Mouse (Mus musculus): Measurements from ENCODE around the gene Rgs8. TPM values are rescaled to one million over a fixed set of nuclear protein-coding genes. Genes with fewer than 3 reads are reported as not detected.

Rgs8 gene
- polyA plus RNA-seq, 2 experiments: 0.01 TPM; not detected in 1

- no peaks in the 10 kb centered on the region for H3K27me3 ChIP-seq (ENCODE audit: control insufficient read depth, insufficient read depth, low read length)
- H3K9me3 ChIP-seq (ENCODE audit: control insufficient read depth, low read length): no peaks in the 10 kb centered on the region
- ATAC-seq (ENCODE audit: insufficient read depth) (no peak), DNase-seq (ENCODE audit: low read depth in 3 of 3, low spot score in 3 of 3) (no peak)
- H3K4me2 ChIP-seq (ENCODE audit: low read depth): no peak overlapping the region
- H3K9ac ChIP-seq (replicated peaks): no peak overlapping the region
- TF ChIP-seq EP300 (IDR thresholded peaks at IDR 0.05; ENCODE audit: low read depth) (no peak), CTCF (IDR thresholded peaks at IDR 0.05; ENCODE audit: low read depth) (no peak)
- H3K4me3 ChIP-seq (ENCODE audit: insufficient read depth in 1 of 2, low read depth in 2 of 2, low read length in 2 of 2): no peak overlapping the region
- no peak overlapping the region for H3K27ac ChIP-seq
- no peaks in the 10 kb centered on the region for H3K4me1 ChIP-seq (replicated peaks; ENCODE audit: control insufficient read depth in 2 of 2, insufficient read depth in 2 of 2, low read length in 1 of 2)
- H3K36me3 ChIP-seq (replicated peaks; ENCODE audit: control insufficient read depth, insufficient read depth, low read depth): no peaks in the 10 kb centered on the region
- 68% methylated on average over 9 of the region's 9 CpGs for WGBS (ENCODE audit: insufficient replicate concordance)
Measured at GRCm38 (mm10) chr1:153659666-153660065, 6.8 kb downstream of the Rgs8 start.

GRCm38 (mm10) chr1:153660982-153661688 lies 8.3 kb downstream of the Rgs8 start:
- Histone ChIP-seq H3K9me3 (ENCODE audit: control insufficient read depth, low read length) (no peaks in the 10 kb centered on the region), H3K36me3 (replicated peaks; ENCODE audit: control insufficient read depth, insufficient read depth, low read depth) (no peaks in the 10 kb centered on the region), H3K9ac (replicated peaks) (no peak overlapping the region), H3K27me3 (ENCODE audit: control insufficient read depth, insufficient read depth, low read length) (no peaks in the 10 kb centered on the region; the same call in 1 of the 2 replicates), H3K4me3 (ENCODE audit: insufficient read depth in 1 of 2, low read depth in 2 of 2, low read length in 2 of 2) (no peak overlapping the region), H3K4me2 (ENCODE audit: low read depth) (no peak overlapping the region), H3K4me1 (replicated peaks; ENCODE audit: control insufficient read depth in 2 of 2, insufficient read depth in 2 of 2, low read length in 1 of 2) (no peaks in the 10 kb centered on the region), H3K27ac (no peak overlapping the region)
- no peak for DNase-seq (ENCODE audit: low read depth in 3 of 3, low spot score in 3 of 3)
- no peak for TF ChIP-seq CTCF (IDR thresholded peaks at IDR 0.05; ENCODE audit: low read depth)
- TF ChIP-seq EP300 (IDR thresholded peaks at IDR 0.05; ENCODE audit: low read depth): no peak
- 36% methylated on average over 15 of the region's 15 CpGs for WGBS (ENCODE audit: insufficient replicate concordance)
- peak; percentile 18; the same call in 1 of the 2 replicates for ATAC-seq (ENCODE audit: insufficient read depth)

- WGBS (ENCODE audit: insufficient replicate concordance): 24% methylated on average over 4 of the region's 4 CpGs
- no peak overlapping the region for H3K4me2 ChIP-seq (ENCODE audit: low read depth)
- H3K36me3 ChIP-seq (replicated peaks; ENCODE audit: control insufficient read depth, insufficient read depth, low read depth): no peaks in the 10 kb centered on the region
- H3K9ac ChIP-seq (replicated peaks): no peak overlapping the region
- H3K4me3 ChIP-seq (ENCODE audit: insufficient read depth in 1 of 2, low read depth in 2 of 2, low read length in 2 of 2): no peak overlapping the region
- no peak for TF ChIP-seq EP300 (IDR thresholded peaks at IDR 0.05; ENCODE audit: low read depth)
- TF ChIP-seq CTCF (IDR thresholded peaks at IDR 0.05; ENCODE audit: low read depth): no peak
- DNase-seq (ENCODE audit: low read depth in 3 of 3, low spot score in 3 of 3): no peak
- H3K4me1 ChIP-seq (replicated peaks; ENCODE audit: control insufficient read depth in 2 of 2, insufficient read depth in 2 of 2, low read length in 1 of 2): no peaks in the 10 kb centered on the region
- H3K27ac ChIP-seq: no peak overlapping the region
- ATAC-seq (ENCODE audit: insufficient read depth): 0 out of 2 replicates have a peak, but pooled peaks have one; percentile 6
- no peaks in the 10 kb centered on the region for H3K9me3 ChIP-seq (ENCODE audit: control insufficient read depth, low read length)
- no peaks in the 10 kb centered on the region; the same call in 1 of the 2 replicates for H3K27me3 ChIP-seq (ENCODE audit: control insufficient read depth, insufficient read depth, low read length)
Measured at GRCm38 (mm10) chr1:153661689-153662002, 8.8 kb downstream of the Rgs8 start.

GRCm38 (mm10) chr1:153662362-153662761 lies 9.5 kb downstream of the Rgs8 start:
- Histone ChIP-seq H3K4me2 (ENCODE audit: low read depth) (no peak overlapping the region), H3K27ac (no peak overlapping the region), H3K4me1 (replicated peaks; ENCODE audit: control insufficient read depth in 2 of 2, insufficient read depth in 2 of 2, low read length in 1 of 2) (no peaks in the 10 kb centered on the region), H3K4me3 (ENCODE audit: insufficient read depth in 1 of 2, low read depth in 2 of 2, low read length in 2 of 2) (no peak overlapping the region), H3K9ac (replicated peaks) (no peak overlapping the region), H3K36me3 (replicated peaks; ENCODE audit: control insufficient read depth, insufficient read depth, low read depth) (no peaks in the 10 kb centered on the region), H3K27me3 (ENCODE audit: control insufficient read depth, insufficient read depth, low read length) (no peaks in the 10 kb centered on the region; the same call in 1 of the 2 replicates), H3K9me3 (ENCODE audit: control insufficient read depth, low read length) (no peaks in the 10 kb centered on the region)
- ATAC-seq (ENCODE audit: insufficient read depth) (no peak), DNase-seq (ENCODE audit: low read depth in 3 of 3, low spot score in 3 of 3) (no peak)
- TF ChIP-seq EP300 (IDR thresholded peaks at IDR 0.05; ENCODE audit: low read depth) (no peak), CTCF (IDR thresholded peaks at IDR 0.05; ENCODE audit: low read depth) (no peak)
- WGBS (ENCODE audit: insufficient replicate concordance): 24% methylated on average over 4 of the region's 4 CpGs

- Histone ChIP-seq H3K4me2 (ENCODE audit: low read depth) (no peak overlapping the region), H3K9ac (replicated peaks) (no peak overlapping the region), H3K4me1 (replicated peaks; ENCODE audit: control insufficient read depth in 2 of 2, insufficient read depth in 2 of 2, low read length in 1 of 2) (no peaks in the 10 kb centered on the region), H3K27me3 (ENCODE audit: control insufficient read depth, insufficient read depth, low read length) (no peaks in the 10 kb centered on the region; the same call in 1 of the 2 replicates), H3K36me3 (replicated peaks; ENCODE audit: control insufficient read depth, insufficient read depth, low read depth) (no peaks in the 10 kb centered on the region), H3K27ac (no peak overlapping the region), H3K9me3 (ENCODE audit: control insufficient read depth, low read length) (no peaks in the 10 kb centered on the region), H3K4me3 (ENCODE audit: insufficient read depth in 1 of 2, low read depth in 2 of 2, low read length in 2 of 2) (no peak overlapping the region)
- TF ChIP-seq CTCF (IDR thresholded peaks at IDR 0.05; ENCODE audit: low read depth): peak; percentile 7; the same call in 1 of the 2 replicates
- TF ChIP-seq EP300 (IDR thresholded peaks at IDR 0.05; ENCODE audit: low read depth): no peak
- 16% methylated on average over 10 of the region's 10 CpGs for WGBS (ENCODE audit: insufficient replicate concordance)
- DNase-seq (ENCODE audit: low read depth in 3 of 3, low spot score in 3 of 3) (no peak), ATAC-seq (ENCODE audit: insufficient read depth) (no peak)
Measured at GRCm38 (mm10) chr1:153665066-153665715, 12.4 kb downstream of the Rgs8 start.

All from liver, embryonic 14.5 days (tissue).